Mouse (Mus musculus) limb, embryonic 10.5 days (tissue): ENCODE results near the gene Trim52. TPM values are rescaled to one million over a fixed set of nuclear protein-coding genes. Genes with fewer than 3 reads are reported as not detected.

Source experiments
- DNase-seq: peaks from one replicate; pipeline ENCODE4 v3.0.0-alpha.2; 2017; ENCODE audit warnings: low spot score
- H3K27ac ChIP-seq: fragments of 300-500 bp; sonication (generic); 2 replicates; pipeline ENCODE4 v1.5.1; 2016; ENCODE audit warnings: mild to moderate bottlenecking
- H3K27me3 ChIP-seq: fragments of 300-500 bp; sonication (generic); 2 replicates; pipeline ENCODE4 v1.6.1; 2016; ENCODE audit warnings: low read depth, mild to moderate bottlenecking; ENCODE audit not compliant: poor library complexity, severe bottlenecking
- H3K36me3 ChIP-seq: fragments of 300-500 bp; sonication (generic); 2 replicates; pipeline ENCODE4 v1.6.1; 2016; ENCODE audit warnings: mild to moderate bottlenecking, moderate library complexity
- H3K4me1 ChIP-seq: fragments of 300-500 bp; sonication (generic); 2 replicates; pipeline ENCODE4 v1.6.1; 2016
- H3K4me3 ChIP-seq: fragments of 300-500 bp; sonication (generic); 2 replicates; pipeline ENCODE4 v1.5.1; 2016; ENCODE audit warnings: mild to moderate bottlenecking, moderate library complexity
- H3K9me3 ChIP-seq: fragments of 300-500 bp; sonication (generic); replicated peaks from 2 replicates; pipeline ENCODE4 v1.6.1; 2016; ENCODE audit warnings: mild to moderate bottlenecking
- WGBS: fragments of 180-500 bp; shearing (Covaris S2); methylation state at CpG from one replicate; pipeline ENCODE4 v1.1.7; 2016; 5-methylcytosine and 5-hydroxymethylcytosine counted together
- polyA plus RNA-seq: library from polyadenylated mRNA; unstranded; fragments of >200 nt; fragmentation: Nextera tagmentation; extraction: Ambion mirVana; gene quantifications from 2 replicates; pipeline ENCODE4 v1.2.1, GENCODE M21; 2016

The Trim52 gene
- not detected in 2 replicates for polyA plus RNA-seq

DNA sequence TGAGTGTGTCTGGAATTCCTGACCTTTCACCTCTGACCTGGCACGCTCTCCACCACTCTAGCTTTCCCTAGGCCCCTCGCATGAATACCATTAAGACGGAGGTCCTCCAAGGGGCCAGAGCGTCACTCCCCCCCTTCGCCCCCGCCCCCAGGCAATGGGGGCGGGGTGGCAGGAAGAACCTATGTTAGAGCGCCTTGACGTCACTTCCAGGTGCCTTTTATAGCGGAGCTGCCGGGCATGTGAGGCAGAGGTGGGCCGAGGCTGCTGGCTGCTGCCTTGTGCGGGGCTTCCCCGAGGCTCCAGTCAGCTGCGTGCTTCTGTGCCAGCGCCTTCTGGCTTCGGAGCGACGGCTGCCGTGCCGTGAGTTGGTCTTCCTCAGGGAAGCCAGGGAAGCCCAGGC, at the start of gene Trim52:
Gene Trim52 (plus strand): TSS at position 219 of the 400 bp plus-strand sequence.
- DNase-seq: no peak
- WGBS: 95% methylated on average over 21 of the region's 21 CpGs

DNA sequence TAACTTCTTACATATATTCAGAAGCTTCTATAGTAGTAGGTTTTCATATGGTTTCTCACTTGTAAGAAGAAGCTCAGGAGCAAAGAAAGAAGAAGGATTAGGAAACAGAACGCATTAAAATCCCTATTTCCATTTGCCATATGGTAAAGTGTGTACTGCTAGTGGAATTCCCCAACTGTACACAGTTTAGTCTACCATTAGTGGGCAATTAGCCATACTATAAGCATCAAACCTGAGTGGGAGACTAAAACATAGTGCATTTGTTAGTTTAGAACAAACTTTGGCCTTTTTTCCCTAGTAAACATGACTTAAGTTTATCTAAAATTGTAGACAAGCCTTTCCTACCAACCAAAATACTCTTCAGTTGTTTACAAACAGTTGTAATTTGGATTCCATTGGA, 33.4 kb upstream of the Trim52 start:
- WGBS: 85% methylated on average over 1 of the region's 1 CpGs
- no peak overlapping the region for H3K4me3 ChIP-seq
- H3K27ac ChIP-seq: no peak overlapping the region
- H3K36me3 ChIP-seq: no peaks in the 10 kb centered on the region
- no peaks in the 10 kb centered on the region for H3K9me3 ChIP-seq
- H3K4me1 ChIP-seq: no peaks in the 10 kb centered on the region
- DNase-seq: no peak
- H3K27me3 ChIP-seq: no peaks in the 10 kb centered on the region

More for the DNA sequence above, at the start of gene Trim52:
- Histone ChIP-seq H3K27me3 (no peaks in the 10 kb centered on the region), H3K27ac (no peak within 1 kb of the TSS), H3K9me3 (peaks cover 4% of the 10 kb centered on the region; the same call in 1 of the 2 replicates), H3K4me1 (no peaks in the 10 kb centered on the region), H3K36me3 (peaks cover 6% of the 10 kb centered on the region; the same call in 1 of the 2 replicates), H3K4me3 (no peak within 1 kb of the TSS)

DNA sequence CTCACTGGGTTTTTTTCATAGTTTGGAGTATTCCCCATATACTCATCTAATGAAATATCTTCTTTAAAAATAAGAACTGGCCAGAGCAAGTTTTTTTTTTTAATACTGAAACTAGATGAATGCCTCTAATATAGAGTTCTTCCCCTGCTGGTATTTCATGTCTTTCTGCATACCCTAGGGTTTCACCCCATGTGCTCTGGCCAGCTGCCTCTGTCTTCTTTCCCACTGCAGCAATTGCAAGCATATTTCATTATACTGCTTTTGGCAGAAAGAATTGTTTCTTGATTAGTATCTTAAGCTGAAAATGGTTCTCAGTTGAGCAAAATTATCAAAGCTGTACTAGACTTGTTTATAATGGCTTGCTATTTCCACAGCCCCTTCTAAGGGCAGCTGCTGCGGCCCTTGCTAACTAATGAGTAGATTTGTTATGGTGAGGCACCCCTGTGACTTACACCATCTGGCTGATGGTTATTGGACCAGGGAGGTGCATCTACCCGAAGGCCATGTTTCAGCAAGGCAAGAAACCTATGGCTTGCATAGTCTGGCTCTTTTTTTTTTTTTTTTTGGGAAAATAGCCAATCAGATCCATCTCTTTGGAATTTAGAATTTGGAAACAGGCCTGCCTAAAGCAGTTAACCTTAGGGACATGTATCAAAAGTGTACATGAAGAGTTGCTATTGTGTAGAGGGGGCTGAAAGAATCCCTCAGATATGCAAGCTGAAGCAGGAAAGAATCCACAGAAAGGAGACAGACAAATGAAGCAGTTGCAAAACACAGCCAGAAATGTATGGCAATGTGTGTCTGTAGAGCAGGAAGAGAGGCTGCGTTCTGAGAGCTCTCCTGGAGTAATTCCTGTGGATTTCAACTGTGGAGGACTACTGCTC, 30.6 kb upstream of the Trim52 start:
- Histone ChIP-seq H3K36me3 (no peaks in the 10 kb centered on the region), H3K27ac (no peak overlapping the region), H3K9me3 (no peaks in the 10 kb centered on the region), H3K4me1 (no peaks in the 10 kb centered on the region), H3K27me3 (no peaks in the 10 kb centered on the region), H3K4me3 (no peak overlapping the region)
- no peak for DNase-seq
- WGBS: 81% methylated on average over 3 of the region's 3 CpGs

DNA sequence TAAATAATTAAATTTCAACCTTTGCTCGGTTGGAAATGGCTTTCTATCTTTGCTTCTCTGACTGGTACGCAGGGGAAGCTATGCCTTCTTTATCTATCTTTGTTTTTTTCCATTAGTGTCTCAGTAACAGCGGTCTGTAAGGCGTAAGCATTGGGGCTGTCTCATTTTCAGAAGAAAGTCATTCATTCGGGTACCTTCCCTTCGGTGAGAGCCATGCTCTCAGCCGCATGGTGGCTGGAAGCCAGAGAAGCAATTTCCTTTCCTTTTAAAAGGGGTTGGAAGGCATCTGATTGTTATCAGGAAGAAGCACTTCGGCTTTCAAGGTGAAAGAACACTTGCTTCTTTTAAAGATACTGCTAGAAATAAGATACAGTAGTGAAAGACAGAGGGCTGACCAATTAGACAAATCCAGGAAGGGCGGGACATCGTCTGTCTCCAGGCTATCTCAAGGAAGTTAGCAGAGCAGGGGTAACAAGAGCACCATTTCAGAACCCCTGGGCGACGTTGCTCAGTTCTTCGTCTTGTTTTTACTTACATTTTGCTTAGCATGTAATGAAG, 17.4 kb upstream of the Trim52 start:
- no peaks in the 10 kb centered on the region for H3K36me3 ChIP-seq
- WGBS: 84% methylated on average over 13 of the region's 13 CpGs
- no peaks in the 10 kb centered on the region for H3K27me3 ChIP-seq
- H3K27ac ChIP-seq: no peak overlapping the region
- no peak for DNase-seq
- H3K9me3 ChIP-seq: no peaks in the 10 kb centered on the region
- no peaks in the 10 kb centered on the region for H3K4me1 ChIP-seq
- H3K4me3 ChIP-seq: no peak overlapping the region

DNA sequence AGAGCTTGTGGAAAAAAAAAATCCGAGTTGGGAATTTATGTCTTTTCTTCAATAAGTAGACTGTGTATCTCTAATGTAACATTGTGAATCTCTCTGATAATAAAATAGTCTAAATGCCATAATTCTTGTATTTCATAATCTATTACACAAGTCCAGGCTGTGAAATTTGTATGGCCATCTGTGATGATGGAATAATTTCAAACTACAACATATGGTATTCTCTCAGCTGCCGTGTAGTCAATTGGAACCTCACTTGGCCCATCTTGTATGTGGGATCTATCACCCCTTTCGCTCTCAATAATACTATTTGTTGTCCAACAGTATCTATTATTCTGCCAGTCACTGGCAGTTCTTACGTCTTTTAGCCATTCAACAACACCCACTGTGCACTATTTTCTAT, 9.2 kb upstream of the Trim52 start:
- no peak for DNase-seq
- H3K4me3 ChIP-seq: no peak overlapping the region
- no peaks in the 10 kb centered on the region for H3K36me3 ChIP-seq
- H3K27me3 ChIP-seq: no peaks in the 10 kb centered on the region
- WGBS: 93% methylated on average over 4 of the region's 4 CpGs
- H3K4me1 ChIP-seq: no peaks in the 10 kb centered on the region
- no peak overlapping the region for H3K27ac ChIP-seq
- H3K9me3 ChIP-seq: no peaks in the 10 kb centered on the region

DNA sequence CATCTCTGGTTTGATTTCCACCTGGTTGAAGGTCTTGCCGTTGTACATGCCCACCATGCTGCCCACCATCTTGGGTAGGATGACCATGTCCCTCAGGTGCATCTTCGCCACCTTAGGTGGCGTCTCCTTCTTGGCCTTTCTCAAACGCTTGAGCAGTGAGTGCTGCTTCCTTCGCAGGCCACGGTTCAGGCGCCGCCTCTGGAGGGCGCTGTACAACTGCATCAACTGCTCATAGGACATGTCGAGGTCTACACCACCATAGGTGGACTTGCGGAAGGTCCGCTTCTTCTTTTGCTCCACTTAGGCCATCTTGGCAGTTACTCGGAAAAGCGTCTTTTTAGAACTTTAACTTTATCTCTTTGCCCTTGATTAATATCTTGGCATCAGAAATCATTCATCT, 5.1 kb upstream of the Trim52 start:
- no peaks in the 10 kb centered on the region for H3K4me1 ChIP-seq
- H3K9me3 ChIP-seq: no peaks in the 10 kb centered on the region
- H3K27ac ChIP-seq: no peak overlapping the region
- H3K36me3 ChIP-seq: no peaks in the 10 kb centered on the region
- H3K27me3 ChIP-seq: no peaks in the 10 kb centered on the region
- DNase-seq: no peak
- no peak overlapping the region for H3K4me3 ChIP-seq
- 90% methylated on average over 14 of the region's 14 CpGs for WGBS

DNA sequence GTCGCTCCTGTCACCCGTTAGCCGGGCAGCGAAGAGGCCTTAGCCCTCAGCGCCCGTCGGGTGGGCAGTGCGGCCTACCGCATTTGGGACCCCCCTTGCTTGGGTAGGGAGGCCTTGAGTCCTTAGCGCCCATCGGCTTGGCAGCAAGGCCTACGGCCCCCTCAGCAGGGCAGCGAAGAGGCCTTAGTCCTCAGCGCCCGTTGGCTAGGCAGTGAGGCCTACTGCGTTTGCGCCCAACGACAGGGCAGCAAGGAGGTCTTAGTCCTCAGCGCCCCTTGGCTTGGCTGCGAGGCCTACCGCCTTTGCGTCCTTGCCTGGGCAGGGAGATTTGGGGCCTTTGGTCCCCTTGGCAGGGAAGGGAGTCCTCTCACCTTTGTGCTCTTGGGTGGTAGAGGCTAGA, 427 bp downstream of the Trim52 start:
- Histone ChIP-seq H3K9me3 (peaks cover 4% of the 10 kb centered on the region; the same call in 1 of the 2 replicates), H3K27me3 (no peaks in the 10 kb centered on the region), H3K4me1 (no peaks in the 10 kb centered on the region), H3K27ac (no peak overlapping the region), H3K36me3 (peaks cover 6% of the 10 kb centered on the region; the same call in 1 of the 2 replicates), H3K4me3 (no peak overlapping the region)
- WGBS: 96% methylated on average over 22 of the region's 22 CpGs
- no peak for DNase-seq

DNA sequence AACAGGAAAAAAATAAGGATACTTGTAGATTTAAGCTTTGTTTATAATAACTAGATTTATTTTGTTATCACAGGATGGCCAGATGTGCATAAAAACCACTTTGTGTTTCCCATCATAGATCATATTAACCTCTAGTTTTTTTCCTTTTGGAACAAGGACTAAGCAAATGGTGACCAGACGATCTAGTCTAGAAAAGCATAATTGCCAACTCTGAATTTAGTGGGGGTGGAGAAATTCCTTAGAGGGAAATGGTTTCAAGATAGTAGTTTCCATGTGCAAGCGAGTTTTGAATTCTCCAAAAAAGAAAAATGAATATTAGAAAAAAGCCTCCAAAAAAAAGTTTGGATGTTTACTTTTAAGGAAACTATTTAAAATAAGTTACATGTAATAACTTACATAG, 13.4 kb downstream of the Trim52 start:
- no peaks in the 10 kb centered on the region for H3K4me1 ChIP-seq
- WGBS: 73% methylated on average over 2 of the region's 2 CpGs
- no peak overlapping the region for H3K27ac ChIP-seq
- DNase-seq: no peak
- H3K27me3 ChIP-seq: no peaks in the 10 kb centered on the region
- no peak overlapping the region for H3K4me3 ChIP-seq
- no peaks in the 10 kb centered on the region for H3K9me3 ChIP-seq
- H3K36me3 ChIP-seq: no peaks in the 10 kb centered on the region

DNA sequence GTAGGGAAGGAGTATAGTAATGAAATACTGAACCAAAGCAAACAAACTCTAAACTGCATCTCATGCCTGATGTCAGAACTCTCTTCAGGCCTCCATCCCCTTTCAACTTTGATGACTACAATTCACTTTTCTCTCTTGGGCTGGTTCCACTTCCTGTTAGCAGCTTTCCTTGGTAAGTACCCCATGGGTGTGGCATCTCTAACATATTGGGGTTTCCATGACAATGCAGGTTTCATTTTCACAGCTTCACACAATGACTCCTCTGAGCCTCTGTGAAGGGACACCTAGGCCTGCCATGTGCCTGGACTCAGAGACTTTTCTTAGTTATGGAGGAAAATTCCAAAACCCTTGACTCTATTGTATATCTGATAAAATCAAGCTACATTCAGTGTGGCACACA, 30.3 kb downstream of the Trim52 start:
- H3K4me1 ChIP-seq: no peaks in the 10 kb centered on the region
- no peak overlapping the region for H3K4me3 ChIP-seq
- no peaks in the 10 kb centered on the region for H3K36me3 ChIP-seq
- no peaks in the 10 kb centered on the region for H3K9me3 ChIP-seq
- no peaks in the 10 kb centered on the region for H3K27me3 ChIP-seq
- no peak for DNase-seq
- H3K27ac ChIP-seq: no peak overlapping the region

DNA sequence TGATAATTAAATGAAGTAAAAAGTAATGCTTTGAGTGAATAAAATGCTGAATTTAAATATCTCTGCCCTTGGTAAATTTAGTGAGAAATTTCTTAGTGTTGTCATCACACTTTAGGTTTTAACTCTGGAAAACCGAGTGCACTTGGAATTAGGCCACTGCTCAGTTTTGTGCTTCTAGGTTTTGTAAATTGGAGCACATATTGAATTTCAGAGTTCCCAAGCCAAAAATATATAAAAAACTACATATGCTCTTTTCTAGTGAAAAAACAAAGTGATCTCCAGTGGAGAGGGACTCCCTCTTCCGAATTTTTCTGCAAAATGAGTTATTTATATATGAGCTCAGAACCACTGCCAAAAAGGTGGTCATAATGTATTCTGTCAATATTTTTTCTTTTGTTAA, 45.2 kb downstream of the Trim52 start:
- DNase-seq: no peak
- H3K4me1 ChIP-seq: no peaks in the 10 kb centered on the region
- no peaks in the 10 kb centered on the region for H3K9me3 ChIP-seq
- H3K36me3 ChIP-seq: no peaks in the 10 kb centered on the region
- WGBS: 85% methylated on average over 2 of the region's 2 CpGs
- H3K27ac ChIP-seq: no peak overlapping the region
- no peak overlapping the region for H3K4me3 ChIP-seq
- H3K27me3 ChIP-seq: no peaks in the 10 kb centered on the region

DNA sequence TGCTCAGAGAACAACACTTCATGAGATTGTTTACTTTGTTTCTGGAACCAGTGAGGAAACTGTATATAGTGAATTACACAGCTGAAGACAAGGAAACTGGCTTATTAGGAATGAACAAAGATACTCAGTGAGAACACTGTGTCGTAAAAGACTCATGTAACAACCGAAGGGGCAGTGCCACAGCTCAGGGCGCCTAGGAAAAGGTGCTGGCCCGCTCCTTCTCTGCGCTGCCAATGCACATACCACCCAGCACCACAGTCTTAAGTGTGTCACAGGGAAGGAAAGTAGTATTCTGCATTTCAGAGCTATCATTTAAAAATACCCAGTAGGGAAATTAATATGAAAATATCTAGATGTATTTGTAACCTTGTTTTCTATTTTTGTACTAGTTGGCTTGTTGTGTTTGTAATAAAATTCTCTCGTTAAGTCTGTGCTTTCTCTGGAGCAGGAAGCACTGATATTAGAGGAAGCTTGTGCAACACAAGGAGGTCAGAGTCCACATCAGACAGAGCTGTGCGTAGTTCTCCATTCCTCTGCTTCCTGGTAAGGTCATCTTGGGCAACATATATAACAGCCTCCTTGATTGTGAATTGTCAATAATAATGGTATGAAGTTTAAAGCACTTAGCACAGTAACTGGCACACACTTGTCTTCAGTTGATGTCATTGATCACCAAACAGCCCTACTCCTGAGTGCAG, 49.0 kb downstream of the Trim52 start:
- no peaks in the 10 kb centered on the region for H3K9me3 ChIP-seq
- no peak overlapping the region for H3K4me3 ChIP-seq
- no peaks in the 10 kb centered on the region for H3K36me3 ChIP-seq
- WGBS: 74% methylated on average over 7 of the region's 7 CpGs
- no peak overlapping the region for H3K27ac ChIP-seq
- H3K4me1 ChIP-seq: no peaks in the 10 kb centered on the region
- DNase-seq: no peak
- H3K27me3 ChIP-seq: no peaks in the 10 kb centered on the region

DNA sequence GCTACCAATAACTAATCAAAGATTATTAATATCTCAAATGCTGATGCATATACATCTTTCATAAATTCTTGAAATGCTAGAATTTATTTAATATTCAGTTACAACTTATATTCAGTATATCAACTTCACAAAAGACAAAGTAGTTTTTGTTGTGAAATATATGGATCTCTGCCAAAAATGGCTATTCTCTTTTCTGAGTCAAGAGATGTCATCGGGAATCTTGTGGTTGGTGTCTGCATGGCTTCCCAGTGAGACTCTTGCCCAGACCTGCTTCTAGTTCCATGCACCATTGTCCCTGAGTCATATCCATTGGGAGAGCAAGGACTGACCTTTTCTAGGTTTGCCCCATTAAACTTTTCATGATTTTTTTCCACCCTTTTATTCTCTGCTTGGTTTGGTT, 50.5 kb downstream of the Trim52 start:
- H3K9me3 ChIP-seq: no peaks in the 10 kb centered on the region
- no peak overlapping the region for H3K4me3 ChIP-seq
- no peaks in the 10 kb centered on the region for H3K4me1 ChIP-seq
- no peak overlapping the region for H3K27ac ChIP-seq
- 98% methylated on average over 1 of the region's 1 CpGs for WGBS
- H3K27me3 ChIP-seq: no peaks in the 10 kb centered on the region
- DNase-seq: no peak
- H3K36me3 ChIP-seq: no peaks in the 10 kb centered on the region

DNA sequence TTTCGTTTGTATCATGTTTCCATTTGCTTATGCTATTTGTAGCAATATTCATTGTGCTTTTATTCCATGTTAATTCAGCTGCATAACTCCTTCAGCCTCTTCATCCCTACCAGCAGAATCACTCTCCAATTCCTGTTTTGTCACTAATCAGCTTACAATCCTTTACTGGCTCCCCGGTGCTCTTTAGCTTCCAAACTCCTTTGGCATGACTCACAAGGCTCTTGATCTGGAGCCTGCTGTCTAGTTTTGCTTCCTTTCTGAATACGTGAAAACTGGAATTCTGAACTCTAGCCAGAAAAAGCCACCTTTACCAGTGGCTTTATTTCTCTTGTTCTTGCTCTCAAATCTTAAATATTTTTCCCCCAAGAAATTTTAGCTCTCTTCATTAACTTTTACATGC, 56.3 kb downstream of the Trim52 start:
- no peaks in the 10 kb centered on the region for H3K36me3 ChIP-seq
- no peaks in the 10 kb centered on the region for H3K27me3 ChIP-seq
- H3K27ac ChIP-seq: no peak overlapping the region
- no peaks in the 10 kb centered on the region for H3K4me1 ChIP-seq
- no peaks in the 10 kb centered on the region for H3K9me3 ChIP-seq
- H3K4me3 ChIP-seq: no peak overlapping the region
- no peak for DNase-seq
- 75% methylated on average over 3 of the region's 3 CpGs for WGBS
